Mouse (Mus musculus): Measurements from ENCODE around the gene Lect2. TPM values are rescaled to one million over a fixed set of nuclear protein-coding genes. Genes with fewer than 3 reads are reported as not detected.
A peak's percentile ranks its signal among the peaks of the same experiment; 100 is the strongest.

Gene Lect2
- polyA plus RNA-seq, 1 experiment from 2014 or later = not detected

GRCm38 (mm10) chr13:56566336-56566735 lies 18.0 kb upstream of the Lect2 start:
- Histone ChIP-seq H3K4me1 (ENCODE audit: control insufficient read depth, insufficient read depth, low read length) (no peaks in the 10 kb centered on the region), H3K27me3 (ENCODE audit: control insufficient read depth, insufficient read depth, low read length) (no peaks in the 10 kb centered on the region), H3K36me3 (ENCODE audit: control insufficient read depth, insufficient read depth, low read length) (no peaks in the 10 kb centered on the region), H3K9ac (replicated peaks; ENCODE audit: low read length) (no peak overlapping the region), H3K27ac (replicated peaks; ENCODE audit: low read depth, low read length) (no peak overlapping the region), H3K4me3 (replicated peaks; ENCODE audit: low read depth, low read length) (no peak overlapping the region), H3K4me2 (ENCODE audit: low read length) (no peak overlapping the region), H3K9me3 (ENCODE audit: control insufficient read depth, low read length) (no peaks in the 10 kb centered on the region)
- DNase-seq (peak; percentile 46), ATAC-seq (ENCODE audit: low FRiP score, low TSS enrichment) (no peak)
- WGBS = 60% methylated on average over 10 of the region's 10 CpGs

DNA sequence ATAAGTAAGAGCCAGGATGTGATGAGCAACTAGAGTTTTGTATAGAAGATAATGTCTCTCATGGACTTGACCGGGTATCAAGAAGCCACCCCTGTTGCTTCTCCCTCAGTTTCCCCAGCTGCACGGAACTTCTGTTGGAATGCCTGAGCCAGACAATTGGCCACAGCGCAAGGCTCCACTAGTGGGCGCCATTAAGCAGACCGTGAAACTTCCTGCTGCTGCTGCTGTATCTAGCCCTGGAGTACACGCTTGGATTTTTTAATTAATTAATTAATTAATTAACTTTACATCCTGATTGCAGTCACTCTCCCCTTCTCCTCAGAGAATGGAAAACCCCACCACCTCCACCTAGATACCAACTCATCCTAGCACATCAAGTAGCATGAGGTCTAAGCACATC lies 14.8 kb upstream of the Lect2 start:
- Histone ChIP-seq H3K27me3 (ENCODE audit: control insufficient read depth, insufficient read depth, low read length) (no peaks in the 10 kb centered on the region), H3K4me3 (replicated peaks; ENCODE audit: low read depth, low read length) (no peak overlapping the region), H3K36me3 (ENCODE audit: control insufficient read depth, insufficient read depth, low read length) (no peaks in the 10 kb centered on the region), H3K27ac (replicated peaks; ENCODE audit: low read depth, low read length) (no peak overlapping the region), H3K9me3 (ENCODE audit: control insufficient read depth, low read length) (no peaks in the 10 kb centered on the region), H3K9ac (replicated peaks; ENCODE audit: low read length) (no peak overlapping the region), H3K4me1 (ENCODE audit: control insufficient read depth, insufficient read depth, low read length) (no peaks in the 10 kb centered on the region), H3K4me2 (ENCODE audit: low read length) (no peak overlapping the region)
- DNase-seq = peak; percentile 44
- 41% methylated on average over 6 of the region's 6 CpGs for WGBS
- no peak for ATAC-seq (ENCODE audit: low FRiP score, low TSS enrichment)

GRCm38 (mm10) chr13:56561129-56561528 lies 12.8 kb upstream of the Lect2 start:
- no peaks in the 10 kb centered on the region for H3K9me3 ChIP-seq (ENCODE audit: control insufficient read depth, low read length)
- no peaks in the 10 kb centered on the region for H3K36me3 ChIP-seq (ENCODE audit: control insufficient read depth, insufficient read depth, low read length)
- H3K4me2 ChIP-seq (ENCODE audit: low read length) = no peak overlapping the region
- no peak for DNase-seq
- WGBS = 81% methylated on average over 8 of the region's 8 CpGs
- no peak overlapping the region for H3K4me3 ChIP-seq (replicated peaks; ENCODE audit: low read depth, low read length)
- H3K27me3 ChIP-seq (ENCODE audit: control insufficient read depth, insufficient read depth, low read length) = no peaks in the 10 kb centered on the region
- no peak overlapping the region for H3K27ac ChIP-seq (replicated peaks; ENCODE audit: low read depth, low read length)
- no peak overlapping the region for H3K9ac ChIP-seq (replicated peaks; ENCODE audit: low read length)
- ATAC-seq (ENCODE audit: low FRiP score, low TSS enrichment) = no peak
- no peaks in the 10 kb centered on the region for H3K4me1 ChIP-seq (ENCODE audit: control insufficient read depth, insufficient read depth, low read length)

- Histone ChIP-seq H3K27me3 (ENCODE audit: control insufficient read depth, insufficient read depth, low read length) (no peaks in the 10 kb centered on the region), H3K27ac (replicated peaks; ENCODE audit: low read depth, low read length) (no peak overlapping the region), H3K9ac (replicated peaks; ENCODE audit: low read length) (no peak overlapping the region), H3K4me1 (ENCODE audit: control insufficient read depth, insufficient read depth, low read length) (no peaks in the 10 kb centered on the region), H3K9me3 (ENCODE audit: control insufficient read depth, low read length) (no peaks in the 10 kb centered on the region), H3K36me3 (ENCODE audit: control insufficient read depth, insufficient read depth, low read length) (no peaks in the 10 kb centered on the region), H3K4me3 (replicated peaks; ENCODE audit: low read depth, low read length) (no peak overlapping the region), H3K4me2 (ENCODE audit: low read length) (no peak overlapping the region)
- no peak for DNase-seq
- WGBS = 83% methylated on average over 6 of the region's 6 CpGs
- ATAC-seq (ENCODE audit: low FRiP score, low TSS enrichment) = no peak
Measured at GRCm38 (mm10) chr13:56559841-56560370, 11.6 kb upstream of the Lect2 start.

- no peaks in the 10 kb centered on the region for H3K4me1 ChIP-seq (ENCODE audit: control insufficient read depth, insufficient read depth, low read length)
- H3K9ac ChIP-seq (replicated peaks; ENCODE audit: low read length) = no peak overlapping the region
- no peaks in the 10 kb centered on the region for H3K9me3 ChIP-seq (ENCODE audit: control insufficient read depth, low read length)
- H3K36me3 ChIP-seq (ENCODE audit: control insufficient read depth, insufficient read depth, low read length) = no peaks in the 10 kb centered on the region
- H3K4me3 ChIP-seq (replicated peaks; ENCODE audit: low read depth, low read length) = no peak overlapping the region
- H3K27ac ChIP-seq (replicated peaks; ENCODE audit: low read depth, low read length) = no peak overlapping the region
- ATAC-seq (ENCODE audit: low FRiP score, low TSS enrichment) (no peak), DNase-seq (no peak)
- 41% methylated on average over 3 of the region's 3 CpGs for WGBS
- no peak overlapping the region for H3K4me2 ChIP-seq (ENCODE audit: low read length)
- H3K27me3 ChIP-seq (ENCODE audit: control insufficient read depth, insufficient read depth, low read length) = no peaks in the 10 kb centered on the region
Measured at GRCm38 (mm10) chr13:56558811-56559210, 10.5 kb upstream of the Lect2 start.

DNA sequence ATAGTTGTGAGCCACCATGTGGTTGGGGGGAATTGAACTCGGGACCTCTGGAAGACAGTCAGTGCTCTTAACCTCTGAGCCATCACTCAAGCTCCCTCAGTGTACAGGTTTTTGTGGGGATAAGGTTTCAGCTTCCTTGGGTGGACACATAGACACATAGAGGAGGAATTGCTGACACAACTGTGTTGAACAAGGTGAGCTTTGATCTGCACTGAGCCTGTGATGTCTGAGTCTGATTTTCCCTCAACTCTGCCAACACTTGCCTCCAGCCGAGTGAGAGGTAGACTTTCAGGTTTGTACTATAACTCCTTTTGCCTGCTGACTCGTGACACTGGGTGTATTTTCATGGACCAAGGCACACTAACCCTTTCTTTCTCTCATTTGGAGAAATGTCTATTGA lies 8.4 kb upstream of the Lect2 start:
- no peaks in the 10 kb centered on the region for H3K36me3 ChIP-seq (ENCODE audit: control insufficient read depth, insufficient read depth, low read length)
- no peak for DNase-seq

GRCm38 (mm10) chr13:56555957-56556356 lies 7.7 kb upstream of the Lect2 start:
- DNase-seq (peak; percentile 80), ATAC-seq (ENCODE audit: low FRiP score, low TSS enrichment) (no peak)
- H3K27me3 ChIP-seq (ENCODE audit: control insufficient read depth, insufficient read depth, low read length) = no peaks in the 10 kb centered on the region
- H3K36me3 ChIP-seq (ENCODE audit: control insufficient read depth, insufficient read depth, low read length) = no peaks in the 10 kb centered on the region
- no peaks in the 10 kb centered on the region for H3K4me1 ChIP-seq (ENCODE audit: control insufficient read depth, insufficient read depth, low read length)
- H3K4me3 ChIP-seq (replicated peaks; ENCODE audit: low read depth, low read length) = no peak overlapping the region
- no peaks in the 10 kb centered on the region for H3K9me3 ChIP-seq (ENCODE audit: control insufficient read depth, low read length)
- H3K4me2 ChIP-seq (ENCODE audit: low read length) = no peak overlapping the region
- WGBS = 0% methylated on average over 1 of the region's 1 CpGs
- no peak overlapping the region for H3K9ac ChIP-seq (replicated peaks; ENCODE audit: low read length)
- H3K27ac ChIP-seq (replicated peaks; ENCODE audit: low read depth, low read length) = no peak overlapping the region

More for the DNA sequence above, 8.4 kb upstream of the Lect2 start:
- Histone ChIP-seq H3K4me1 (ENCODE audit: control insufficient read depth, insufficient read depth, low read length) (no peaks in the 10 kb centered on the region), H3K27ac (replicated peaks; ENCODE audit: low read depth, low read length) (no peak overlapping the region), H3K27me3 (ENCODE audit: control insufficient read depth, insufficient read depth, low read length) (no peaks in the 10 kb centered on the region), H3K9ac (replicated peaks; ENCODE audit: low read length) (no peak overlapping the region), H3K4me3 (replicated peaks; ENCODE audit: low read depth, low read length) (no peak overlapping the region), H3K9me3 (ENCODE audit: control insufficient read depth, low read length) (no peaks in the 10 kb centered on the region), H3K4me2 (ENCODE audit: low read length) (no peak overlapping the region)
- 83% methylated on average over 3 of the region's 3 CpGs for WGBS
- ATAC-seq (ENCODE audit: low FRiP score, low TSS enrichment) = no peak

DNA sequence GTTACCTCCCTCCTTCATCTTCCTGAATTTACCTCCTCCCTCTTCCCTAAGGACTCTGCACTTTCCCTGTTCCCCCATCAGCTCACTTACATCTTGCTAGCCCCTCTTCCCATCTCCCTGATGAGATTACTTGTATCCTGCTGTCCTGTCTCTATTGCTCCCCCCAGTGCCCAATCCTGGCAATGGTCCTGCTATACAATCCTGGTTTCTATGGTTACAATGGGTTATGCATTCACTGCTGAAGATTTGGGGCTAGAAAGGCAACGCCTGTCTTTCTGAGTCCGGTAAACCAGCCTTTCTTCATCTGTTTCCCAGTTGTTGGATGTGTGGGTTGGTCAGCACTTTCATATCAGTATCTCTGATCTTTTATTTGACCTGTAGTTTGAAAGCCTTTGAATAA lies 6.1 kb upstream of the Lect2 start:
- no peak overlapping the region for H3K27ac ChIP-seq (replicated peaks; ENCODE audit: low read depth, low read length)
- 0% methylated on average over 2 of the region's 2 CpGs for WGBS
- H3K4me3 ChIP-seq (replicated peaks; ENCODE audit: low read depth, low read length) = no peak overlapping the region
- 0 out of 2 replicates have a peak, but pooled peaks have one; percentile 20 for ATAC-seq (ENCODE audit: low FRiP score, low TSS enrichment)
- no peaks in the 10 kb centered on the region for H3K36me3 ChIP-seq (ENCODE audit: control insufficient read depth, insufficient read depth, low read length)
- no peaks in the 10 kb centered on the region for H3K9me3 ChIP-seq (ENCODE audit: control insufficient read depth, low read length)
- peak; percentile 83 for DNase-seq
- no peaks in the 10 kb centered on the region for H3K4me1 ChIP-seq (ENCODE audit: control insufficient read depth, insufficient read depth, low read length)
- H3K9ac ChIP-seq (replicated peaks; ENCODE audit: low read length) = no peak overlapping the region
- H3K27me3 ChIP-seq (ENCODE audit: control insufficient read depth, insufficient read depth, low read length) = no peaks in the 10 kb centered on the region
- no peak overlapping the region for H3K4me2 ChIP-seq (ENCODE audit: low read length)

GRCm38 (mm10) chr13:56553923-56554322 lies 5.6 kb upstream of the Lect2 start:
- 56% methylated on average over 2 of the region's 2 CpGs for WGBS
- H3K27ac ChIP-seq (replicated peaks; ENCODE audit: low read depth, low read length) = no peak overlapping the region
- no peaks in the 10 kb centered on the region for H3K27me3 ChIP-seq (ENCODE audit: control insufficient read depth, insufficient read depth, low read length)
- H3K9ac ChIP-seq (replicated peaks; ENCODE audit: low read length) = no peak overlapping the region
- DNase-seq = no peak
- no peaks in the 10 kb centered on the region for H3K4me1 ChIP-seq (ENCODE audit: control insufficient read depth, insufficient read depth, low read length)
- no peak overlapping the region for H3K4me3 ChIP-seq (replicated peaks; ENCODE audit: low read depth, low read length)
- no peaks in the 10 kb centered on the region for H3K9me3 ChIP-seq (ENCODE audit: control insufficient read depth, low read length)
- ATAC-seq (ENCODE audit: low FRiP score, low TSS enrichment) = no peak
- H3K4me2 ChIP-seq (ENCODE audit: low read length) = no peak overlapping the region
- no peaks in the 10 kb centered on the region for H3K36me3 ChIP-seq (ENCODE audit: control insufficient read depth, insufficient read depth, low read length)

Measured in midbrain, embryonic 14.5 days (tissue).